Mouse (Mus musculus): ENCODE measurements around the gene Sntg2. TPM values are rescaled to one million over a fixed set of nuclear protein-coding genes. Genes with fewer than 3 reads are reported as not detected.

Sntg2 gene
- polyA plus RNA-seq (2017; shearing (Covaris generic)): not detected

GRCm38 (mm10) chr12:30372933-30373501 is at the start of gene Sntg2:
TSS of gene Sntg2 (minus strand) at chr12:30373375.

DNA sequence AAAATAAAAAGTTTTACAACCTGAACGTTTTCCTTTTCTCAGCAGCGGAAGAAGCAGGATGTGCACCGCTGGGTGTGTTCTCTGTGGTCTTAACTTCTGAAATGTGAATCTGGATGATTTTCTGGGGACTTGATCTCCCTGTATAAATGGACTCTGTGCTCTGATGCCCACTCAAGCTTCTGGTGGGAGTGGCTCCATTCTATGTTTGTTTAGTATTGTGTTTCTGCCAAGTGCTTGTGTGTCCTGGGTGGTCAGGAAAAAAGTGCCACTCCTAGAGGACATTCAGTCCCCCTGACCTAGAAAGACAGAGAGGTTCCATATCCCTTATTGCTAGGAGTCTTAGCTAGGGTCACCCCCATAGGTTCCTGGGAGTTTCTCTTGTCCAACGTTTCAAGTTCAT is 240.7 kb downstream of the Sntg2 start, which contains the start of gene Tpo:
Gene Tpo, minus strand, starts transcription at position 101 of the 400 bp plus-strand sequence.

Other genes starting within 250 kb of the Sntg2 start
- gene Tpo, start 240.8 kb downstream of the Sntg2 start, polyA plus RNA-seq (2017; shearing (Covaris generic)): not detected
- 25.1 TPM for gene Tmem18, start 211.1 kb upstream of the Sntg2 start, polyA plus RNA-seq (2017; shearing (Covaris generic))

Data from CD4-positive, CD25-positive, alpha-beta regulatory T cell (primary cell).